Mouse (Mus musculus): ENCODE data around the gene Armc6.

Armc6 gene

GRCm38 (mm10) chr8:70234080-70234780, at the start of gene Armc6, which contains the start of gene Sugp2:
Gene Armc6, minus strand, starts transcription at chr8:70234466.
Gene Sugp2, plus strand, starts transcription at chr8:70234226.
- DNase-seq: peak; percentile 100

DNA sequence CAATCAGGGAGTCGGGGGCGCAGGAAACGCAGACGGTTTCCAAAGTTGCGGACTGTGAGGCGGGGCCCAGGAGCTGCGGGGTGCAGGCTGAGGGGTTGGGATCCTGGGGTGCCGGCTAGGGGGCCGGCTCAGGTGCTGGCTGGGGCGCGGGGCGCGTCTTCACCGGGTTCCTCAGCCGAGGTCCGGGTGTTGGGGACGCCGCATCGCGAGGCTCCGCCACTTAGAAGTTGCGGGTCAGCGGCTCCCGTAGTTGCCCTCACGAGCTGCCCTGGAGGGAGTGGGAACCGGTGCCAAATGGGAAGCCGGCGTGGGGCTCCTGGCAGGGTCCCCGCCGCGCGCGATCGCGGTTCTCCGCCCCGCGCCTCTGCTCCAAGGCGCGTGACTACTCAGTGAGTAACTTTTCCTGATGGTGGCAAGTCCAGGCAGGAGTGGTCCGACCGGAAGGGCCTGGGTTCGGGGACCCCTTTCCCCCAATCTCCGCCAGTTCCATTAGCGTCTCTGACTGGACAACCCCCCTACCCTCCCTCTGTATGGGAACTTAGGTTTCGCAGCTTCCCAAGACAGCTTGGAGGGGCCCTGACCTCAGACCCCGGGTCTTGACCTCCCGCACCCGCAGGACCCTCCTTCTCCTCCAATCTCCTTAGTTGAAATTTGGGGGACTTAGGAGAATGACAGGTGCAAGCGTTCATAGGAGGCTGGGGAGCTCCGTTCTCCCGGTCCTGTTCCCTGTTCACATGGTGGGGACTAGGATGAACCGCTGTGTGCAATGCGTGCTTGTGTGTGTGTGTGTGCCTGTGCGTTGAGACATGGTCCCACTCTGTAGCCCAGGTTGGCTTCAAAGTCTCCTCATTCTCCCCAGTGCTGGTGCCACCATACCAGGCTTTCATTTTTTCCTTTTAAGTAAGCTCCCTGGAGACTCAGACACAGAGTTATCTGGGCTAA, 49.1 kb upstream of the Armc6 start:
- DNase-seq: no peak

- DNase-seq: peak; percentile 100
Observed at GRCm38 (mm10) chr8:70282603-70283135, 48.4 kb upstream of the Armc6 start, which contains the start of gene Homer3. Gene Homer3, plus strand, starts transcription at chr8:70282827.

DNA sequence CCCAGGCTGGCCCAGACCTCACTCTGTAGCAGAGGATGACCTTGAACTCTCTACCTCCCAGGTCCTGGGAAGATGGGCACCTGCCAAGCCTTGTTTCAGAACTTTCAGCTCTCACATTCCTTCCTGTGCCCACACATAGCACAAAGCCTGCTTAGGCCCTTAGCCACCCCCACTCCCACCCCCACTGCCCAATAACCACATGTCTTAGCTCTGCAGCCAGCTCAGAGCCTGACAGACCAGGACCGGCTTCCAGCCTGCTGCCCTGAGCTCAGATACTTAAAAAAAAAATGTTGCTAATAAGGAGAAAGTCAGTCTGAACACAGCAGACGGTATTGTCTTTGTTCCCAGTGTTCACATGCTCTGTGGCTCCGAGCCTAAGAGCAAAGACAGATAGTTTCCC, 46.7 kb upstream of the Armc6 start:
- peak; percentile 93 for DNase-seq

DNA sequence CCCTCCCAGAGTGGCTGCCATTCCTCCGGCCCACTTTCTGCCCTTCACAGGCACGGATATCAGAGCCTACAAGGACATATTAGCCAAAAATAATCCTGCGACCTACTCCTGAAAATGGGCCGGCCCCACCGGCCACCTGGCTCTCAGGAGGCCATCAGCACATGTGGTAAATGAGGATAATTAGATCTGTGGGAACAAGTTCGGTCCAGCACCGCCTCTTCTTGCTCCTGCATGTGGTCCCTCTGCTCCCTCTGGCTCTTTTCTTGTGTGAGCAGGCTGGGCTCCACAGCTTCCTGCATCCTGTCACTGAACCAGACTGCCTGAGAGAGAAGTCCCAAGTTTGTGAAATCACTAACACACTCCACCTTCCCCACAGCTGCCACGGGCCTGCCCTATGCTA, 45.0 kb upstream of the Armc6 start:
- DNase-seq: peak; percentile 92

DNA sequence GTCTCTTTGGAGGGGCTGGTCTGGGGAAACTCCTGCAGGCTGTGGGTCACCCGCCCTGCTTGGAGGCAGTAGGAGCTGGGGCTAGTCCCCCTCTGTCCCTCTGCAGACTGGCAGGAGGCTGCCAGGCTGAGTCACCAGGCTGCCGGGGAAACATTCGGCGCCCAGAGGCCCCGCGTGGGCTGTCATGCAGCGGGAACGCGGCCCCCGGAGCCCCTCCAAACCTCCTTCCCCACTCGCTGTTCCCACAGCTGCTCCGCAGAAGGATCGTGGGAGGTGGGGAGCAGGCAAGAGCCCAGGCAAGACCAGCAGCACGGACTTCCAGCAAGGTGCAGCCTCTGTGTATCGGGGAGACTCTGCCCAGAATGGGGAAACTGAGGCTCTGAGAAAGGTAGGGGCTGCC, 43.9 kb upstream of the Armc6 start:
- peak; percentile 91 for DNase-seq

- DNase-seq: peak; percentile 98
Observed at GRCm38 (mm10) chr8:70276476-70276875, 42.2 kb upstream of the Armc6 start.

DNA sequence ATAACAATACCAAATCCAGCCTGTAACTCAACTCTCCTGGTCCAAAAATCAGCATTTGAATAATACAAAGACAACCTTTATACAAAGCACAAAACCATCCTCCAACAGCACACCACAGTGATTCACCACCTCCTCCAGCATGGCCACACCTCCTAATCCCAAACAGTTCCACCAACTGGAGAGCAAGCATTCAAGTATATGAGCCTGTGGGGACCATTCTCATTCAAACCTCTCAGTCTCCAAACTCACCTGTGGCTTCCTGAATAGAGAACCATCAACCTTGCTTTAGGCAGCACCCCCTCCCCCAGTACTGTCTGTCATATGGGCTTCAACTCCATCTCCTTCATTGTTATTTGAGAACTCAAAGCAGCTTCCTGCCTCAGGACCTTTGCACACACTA, 40.1 kb upstream of the Armc6 start:
- DNase-seq: no peak

DNA sequence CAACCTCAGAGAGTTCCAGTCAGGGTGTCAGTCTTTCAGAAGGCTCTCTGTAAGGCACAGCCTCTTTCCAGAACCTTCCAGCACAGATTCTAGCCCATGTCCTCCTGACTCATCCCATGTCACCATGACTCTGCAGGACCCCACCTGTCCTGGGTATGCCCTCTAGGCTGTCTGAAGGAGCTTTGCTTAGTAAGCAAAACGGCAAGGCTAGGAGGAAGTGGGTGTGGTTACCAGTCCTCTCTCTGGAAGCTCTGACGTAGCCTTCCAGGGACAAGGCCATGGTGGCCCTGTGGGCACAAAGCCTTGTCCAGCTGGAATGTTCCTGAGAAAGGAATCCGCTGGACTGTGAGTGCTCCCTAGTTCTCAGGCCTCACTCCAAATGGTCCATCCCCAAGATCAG, 38.7 kb upstream of the Armc6 start:
- DNase-seq: peak; percentile 97

DNA sequence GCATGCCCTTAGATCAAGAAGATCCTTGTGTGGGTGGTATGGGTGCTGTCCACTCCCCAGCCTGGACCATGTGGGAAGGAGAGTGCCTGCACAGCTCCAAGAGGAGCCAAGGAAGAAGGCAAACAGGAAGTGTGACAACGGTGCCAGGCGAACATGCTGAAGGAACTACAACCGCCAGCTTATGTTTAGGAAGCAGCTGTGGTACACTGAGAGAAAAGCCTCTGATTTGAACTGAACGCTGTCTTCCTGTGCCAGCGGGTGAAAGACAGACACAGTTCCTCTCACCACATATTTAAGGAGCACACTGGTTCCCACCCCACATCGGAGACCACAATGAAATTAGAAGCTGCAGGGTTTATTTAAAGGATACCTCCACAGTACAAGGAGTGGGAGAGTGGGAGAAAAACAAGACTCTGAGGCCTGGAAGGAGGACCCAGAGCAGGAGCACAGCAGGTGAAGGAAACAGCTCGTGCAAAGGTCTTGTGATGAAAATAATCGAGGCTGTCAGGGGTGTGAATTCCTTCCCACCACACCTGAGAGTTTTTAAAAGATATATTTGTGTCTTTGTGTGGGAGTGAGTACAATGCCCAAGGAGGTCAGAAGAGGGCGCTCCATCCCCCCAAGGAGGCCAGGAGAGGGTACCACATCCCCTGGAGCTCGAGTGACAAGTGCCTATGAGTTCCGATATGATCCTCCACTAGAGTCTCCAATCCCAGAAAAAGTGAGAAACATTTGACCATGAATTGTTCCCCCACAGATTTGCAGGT, 34.7 kb upstream of the Armc6 start:
- no peak for DNase-seq

DNA sequence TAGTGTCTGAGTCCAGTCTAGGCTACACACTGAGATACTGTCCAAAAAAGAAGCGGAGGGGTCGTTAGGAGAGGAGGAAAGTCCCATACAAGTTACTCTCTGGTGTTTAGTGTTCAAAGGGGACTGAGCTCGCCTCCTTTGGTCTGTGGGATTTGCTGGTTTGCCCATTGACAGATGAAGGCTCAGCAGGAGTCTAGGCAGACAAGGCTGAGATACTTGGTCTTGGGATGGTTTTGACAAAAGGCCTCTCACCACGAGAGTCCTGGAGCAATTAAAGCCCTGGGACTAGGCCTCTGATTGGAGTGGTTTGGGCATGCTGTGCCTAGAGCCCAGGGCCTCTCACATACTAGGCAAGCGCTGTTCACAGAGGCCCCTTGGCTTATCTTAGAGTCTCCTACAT, 34.0 kb upstream of the Armc6 start:
- no peak for DNase-seq

- no peak for DNase-seq
Observed at GRCm38 (mm10) chr8:70267674-70268073, 33.4 kb upstream of the Armc6 start.

DNA sequence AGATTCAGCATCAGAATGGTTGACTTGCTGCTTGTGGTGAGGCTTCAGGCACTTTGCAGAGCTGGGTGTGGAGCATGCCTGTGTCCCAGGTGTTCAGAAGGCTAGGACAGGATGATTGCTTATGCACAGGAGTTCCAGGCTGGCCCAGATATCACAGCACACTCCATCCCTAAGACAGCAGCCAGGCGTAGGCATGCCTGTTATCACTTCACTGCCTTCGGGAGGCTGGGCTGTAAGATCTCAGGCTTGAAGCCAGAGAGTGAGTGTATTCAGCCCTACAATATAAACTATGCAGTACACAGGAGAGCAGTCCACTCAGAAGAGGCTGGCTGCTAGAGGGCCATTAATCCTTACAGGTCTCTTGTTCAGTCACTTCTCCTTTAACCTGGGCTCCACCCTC, 24.8 kb upstream of the Armc6 start:
- no peak for DNase-seq

GRCm38 (mm10) chr8:70258600-70258999, 24.3 kb upstream of the Armc6 start:
- DNase-seq: peak; percentile 91

DNA sequence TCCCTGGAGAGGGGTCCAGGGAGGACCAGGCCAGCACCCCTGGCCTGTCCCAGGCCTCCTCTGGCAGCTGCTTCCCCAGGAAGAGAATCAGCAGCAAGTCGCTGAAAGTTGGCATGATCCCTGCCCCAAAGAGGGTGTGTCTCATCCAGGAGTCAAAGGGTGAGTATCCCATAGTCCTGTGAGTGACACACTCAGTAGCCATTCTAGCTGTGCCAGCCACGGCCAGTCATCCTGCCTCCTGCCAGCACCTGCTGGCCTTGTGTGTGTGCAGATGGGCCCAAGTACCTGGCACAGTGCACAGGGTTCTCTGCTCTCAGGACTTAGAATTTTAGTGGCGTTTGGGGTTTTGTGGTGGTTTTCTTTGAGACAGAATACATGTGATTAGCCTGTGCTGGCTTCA, 23.2 kb upstream of the Armc6 start:
- DNase-seq: no peak

DNA sequence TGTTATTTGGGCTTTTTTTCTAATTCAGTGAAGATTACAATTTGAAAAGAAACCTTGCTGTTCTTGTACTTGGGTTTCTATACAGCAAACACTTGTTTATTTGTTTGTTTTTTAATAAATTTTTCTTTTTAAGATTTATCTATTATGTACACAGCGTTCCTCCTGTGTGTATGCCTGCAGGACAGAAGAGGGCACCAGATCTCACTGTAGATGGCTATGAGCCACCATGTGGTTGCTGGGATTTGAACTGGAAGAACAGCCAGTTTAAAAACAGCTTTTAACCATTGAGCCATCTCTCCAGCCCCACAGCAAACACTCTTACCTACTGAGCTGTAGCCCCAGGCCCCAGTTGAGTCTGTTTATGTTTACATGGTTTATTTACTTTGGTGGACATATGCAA, 20.4 kb upstream of the Armc6 start:
- no peak for DNase-seq

DNA sequence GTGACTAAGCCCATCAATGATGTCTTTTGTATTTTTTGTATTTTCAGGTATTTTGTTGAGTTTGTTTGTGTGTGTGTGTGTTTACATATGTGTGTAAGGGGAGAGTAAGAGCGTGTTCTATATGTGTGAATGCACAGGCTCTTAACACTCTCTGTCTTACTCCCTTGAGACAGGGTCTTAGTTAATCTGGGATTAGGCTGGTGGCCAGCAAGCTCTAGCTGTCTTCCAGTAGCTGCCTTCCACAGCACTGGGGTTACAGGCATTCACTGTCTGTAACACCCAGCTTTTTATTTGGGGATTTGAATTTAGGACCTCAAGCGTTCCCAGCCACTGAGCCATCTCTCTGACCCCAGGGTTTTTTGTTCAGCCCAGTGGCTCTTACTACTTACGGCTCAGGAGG, 13.6 kb upstream of the Armc6 start:
- DNase-seq: no peak

- DNase-seq: no peak
Observed at GRCm38 (mm10) chr8:70246622-70247021, 12.4 kb upstream of the Armc6 start.

DNA sequence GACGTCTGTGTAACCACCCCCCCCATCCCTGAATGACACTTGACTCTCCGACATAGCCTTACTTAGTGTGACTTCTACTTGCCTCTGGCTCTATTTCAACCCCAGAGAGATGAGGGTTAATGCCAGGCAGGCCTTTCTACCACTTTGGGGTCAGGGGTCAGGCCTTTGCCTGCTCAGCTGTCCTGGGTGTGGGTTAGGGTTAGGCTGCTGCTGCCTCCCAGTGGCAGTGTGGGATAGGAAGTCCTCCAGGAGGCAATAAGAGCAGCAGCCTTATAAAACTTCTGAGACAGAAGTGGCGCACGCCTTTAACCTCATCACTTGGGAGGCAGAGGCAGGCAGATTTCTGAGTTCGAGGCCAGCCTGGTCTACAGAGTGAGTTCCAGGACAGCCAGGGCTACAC, 6.4 kb upstream of the Armc6 start:
- DNase-seq: no peak

- DNase-seq: no peak
Observed at GRCm38 (mm10) chr8:70237842-70238241, 3.6 kb upstream of the Armc6 start.

- no peak for DNase-seq
Observed at GRCm38 (mm10) chr8:70234781-70235128, 489 bp upstream of the Armc6 start.

DNA sequence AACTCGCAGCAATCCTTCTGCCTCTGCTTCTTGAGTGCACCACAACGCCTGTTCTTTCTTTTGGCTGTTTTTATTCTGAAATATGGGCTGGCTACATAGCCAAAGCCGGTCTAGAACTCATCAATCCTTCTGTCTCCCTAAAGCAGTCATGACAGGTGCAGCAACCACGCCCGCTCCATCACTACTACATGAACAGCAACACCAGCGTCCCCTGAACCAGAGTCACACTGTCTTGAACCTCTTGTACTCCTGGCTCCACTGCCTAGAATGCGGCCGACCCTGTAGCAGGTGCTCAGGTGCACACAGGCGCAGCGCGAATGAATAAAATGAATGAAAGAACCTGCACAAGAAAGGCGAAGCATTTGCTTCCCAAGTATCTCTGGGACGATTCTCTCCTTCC, 660 bp downstream of the Armc6 start:
- DNase-seq: no peak

DNA sequence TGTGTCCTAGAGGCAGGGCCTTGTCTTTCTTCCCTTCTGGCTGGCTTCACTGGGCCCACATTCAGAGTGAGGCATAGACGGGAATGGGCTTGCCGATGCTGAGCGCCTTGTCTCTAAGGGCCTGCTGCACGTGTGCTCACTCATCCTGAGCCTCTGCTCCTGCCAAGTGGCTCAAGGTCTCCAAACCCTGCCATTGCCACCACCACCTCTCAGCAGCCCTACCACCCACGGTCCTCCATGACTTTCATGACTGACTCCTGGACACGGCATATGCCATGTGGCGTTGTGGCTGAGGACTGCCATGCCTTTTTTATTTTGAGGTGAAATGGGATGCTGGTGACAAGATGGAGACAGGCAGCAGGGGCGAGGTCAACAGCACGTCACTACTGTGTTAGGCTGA, 3.4 kb downstream of the Armc6 start:
- no peak for DNase-seq

Data from heart, adult 11 months (tissue).